Mouse (Mus musculus): ENCODE results near the gene Ston1.

DNA sequence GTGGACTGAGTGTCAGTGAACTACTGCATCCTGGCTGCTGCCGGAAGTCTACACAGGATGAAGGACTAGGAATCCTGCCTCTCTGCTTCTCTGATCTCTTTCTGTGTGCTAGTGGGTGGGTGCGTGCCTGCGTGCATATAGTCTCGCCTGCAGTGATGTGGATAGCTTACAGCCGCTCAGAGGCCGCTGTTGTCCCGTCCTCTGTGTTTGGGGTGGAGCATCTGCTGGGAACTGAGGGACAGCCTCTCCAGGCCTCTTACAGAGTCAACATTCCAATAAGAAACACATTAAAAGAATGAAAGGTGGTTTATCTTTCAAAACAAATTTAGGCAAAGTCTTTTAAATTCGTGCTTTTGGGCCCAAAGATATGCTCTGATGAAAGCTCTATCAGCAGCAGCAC lies 44.4 kb downstream of the Ston1 start:
- TF ChIP-seq CTCF (IDR thresholded peaks at IDR 0.05; ENCODE audit: control insufficient read depth, insufficient read depth, insufficient read length), result no peak
- no peak for TF ChIP-seq USF1 (IDR thresholded peaks at IDR 0.05; ENCODE audit: low read depth)
- no peak for TF ChIP-seq MYOD1 (IDR thresholded peaks at IDR 0.05; ENCODE audit: control insufficient read depth, insufficient read length, low read depth)
- no peak for TF ChIP-seq CEBPB (IDR thresholded peaks at IDR 0.05; ENCODE audit: low read depth)
- TF ChIP-seq MAX (IDR thresholded peaks at IDR 0.05), result no peak
- no peak for TF ChIP-seq FOSL1 (IDR thresholded peaks at IDR 0.05; ENCODE audit: insufficient read depth, low read length, poor library complexity, severe bottlenecking)

Measured in C2C12 (cell line).